Mouse (Mus musculus) hindbrain, postnatal 0 days (tissue): ENCODE results near the gene Tmed6. TPM values are rescaled to one million over a fixed set of nuclear protein-coding genes. Genes with fewer than 3 reads are reported as not detected.

Experiments used
- ATAC-seq: fragments of 200-750 bp; cut with Nextera tagmentation; 2 replicates; pipeline ENCODE4 v1.8.0; 2017; ENCODE audit warnings: mild to moderate bottlenecking, moderate TSS enrichment, moderate library complexity
- DNase-seq: peaks from one replicate; pipeline ENCODE4 v3.0.0-alpha.2; 2015; ENCODE audit warnings: low spot score
- H3K27ac ChIP-seq: fragments of 300-500 bp; sonication (generic); 2 replicates; pipeline ENCODE4 v1.5.1; 2014; ENCODE audit warnings: mild to moderate bottlenecking
- H3K27me3 ChIP-seq: fragments of 300-500 bp; sonication (generic); 2 replicates; pipeline ENCODE4 v1.6.1; 2014; ENCODE audit warnings: low read length, mixed read lengths; ENCODE audit not compliant: insufficient read depth
- H3K36me3 ChIP-seq: fragments of 300-500 bp; sonication (generic); 2 replicates; pipeline ENCODE4 v1.6.1; 2014; ENCODE audit warnings: low read length, mixed read lengths; ENCODE audit not compliant: insufficient read depth
- H3K4me1 ChIP-seq: fragments of 300-500 bp; sonication (generic); 2 replicates; pipeline ENCODE4 v1.6.1; 2014; ENCODE audit warnings: antibody characterized with exemption, low read length, mixed read lengths; ENCODE audit not compliant: insufficient read depth
- H3K4me2 ChIP-seq: fragments of 300-500 bp; sonication (generic); 2 replicates; pipeline ENCODE4 v1.6.1; 2014; ENCODE audit warnings: low read depth, mild to moderate bottlenecking, low read length, moderate library complexity, mixed read lengths
- H3K4me3 ChIP-seq: fragments of 300-500 bp; sonication (generic); 2 replicates; pipeline ENCODE4 v1.5.1; 2014; ENCODE audit warnings: low read length
- H3K9ac ChIP-seq: fragments of 300-500 bp; sonication (generic); replicated peaks from 2 replicates; pipeline ENCODE4 v1.6.1; 2014; ENCODE audit warnings: mild to moderate bottlenecking, low read length, moderate library complexity, mixed read lengths
- H3K9me3 ChIP-seq: fragments of 300-500 bp; sonication (generic); 2 replicates; pipeline ENCODE4 v1.6.1; 2016; ENCODE audit warnings: low read length, mixed read lengths
- CTCF ChIP-seq: IDR thresholded peaks from 2 replicates; pipeline ENCODE4 v1.5.1; 2016; ENCODE audit warnings: antibody characterized with exemption, control low read depth, low read depth
- WGBS: fragments of 180-500 bp; shearing (Covaris S2); extraction: QIAGEN DNeasy Blood & Tissue Kit; methylation state at CpG from one replicate; pipeline ENCODE4 v1.1.7; 2014; 5-methylcytosine and 5-hydroxymethylcytosine counted together
- polyA plus RNA-seq: library from polyadenylated mRNA; unstranded; fragments of >200 nt; fragmentation: Nextera tagmentation; extraction: Ambion mirVana; gene quantifications from 2 replicates; pipeline ENCODE4 v1.2.1, GENCODE M21; 2015
- total RNA-seq: library from RNA; depleted of rRNA; stranded (reverse); fragments of >200 nt; gene quantifications from 2 replicates; pipeline ENCODE4 v1.2.3, GENCODE M21; 2014

The Tmed6 gene
- total and polyA plus RNA-seq, 2 experiments from 2014 or later = not detected

DNA sequence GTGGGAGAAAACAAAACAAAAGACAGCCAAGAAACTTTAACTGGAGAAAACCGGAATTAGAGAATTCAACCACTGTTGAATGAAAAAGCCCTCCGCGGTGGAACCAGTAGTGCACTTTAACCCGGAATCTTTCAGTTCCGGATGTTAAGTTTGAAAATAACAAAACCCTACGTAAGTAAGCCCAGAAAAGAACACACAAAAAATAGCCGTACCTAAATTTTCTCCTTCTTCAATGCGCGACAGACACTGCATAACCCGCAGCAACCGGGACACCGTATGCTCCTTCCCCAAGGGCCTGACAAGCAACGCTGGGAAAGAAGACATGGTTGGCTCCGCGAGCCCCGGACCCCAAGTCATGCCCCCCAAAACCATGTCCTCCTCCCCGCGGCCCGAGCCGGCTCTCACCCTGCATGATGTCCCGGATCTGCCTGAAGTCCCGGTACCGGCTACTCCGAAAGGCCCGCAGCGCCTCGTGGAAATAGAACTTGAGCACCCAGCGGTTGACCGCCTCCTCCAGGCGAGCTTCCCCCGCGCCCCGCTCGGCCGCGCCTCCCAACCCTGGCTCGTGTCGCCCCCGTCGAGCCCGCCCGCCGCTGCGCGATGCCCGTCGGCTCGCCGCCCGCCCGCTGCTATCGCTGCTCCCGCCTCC is 30.4 kb upstream of the Tmed6 start:
- H3K36me3 ChIP-seq = no peaks in the 10 kb centered on the region; the same call in 1 of the 2 replicates
- no peak for TF ChIP-seq CTCF
- peak overlapping the region; percentile 93 for H3K27ac ChIP-seq
- H3K4me3 ChIP-seq = peak overlapping the region; percentile 77
- no peaks in the 10 kb centered on the region for H3K27me3 ChIP-seq
- H3K9ac ChIP-seq = peak overlapping the region; percentile 75
- peaks cover 3% of the 10 kb centered on the region; the same call in 1 of the 2 replicates for H3K4me1 ChIP-seq
- WGBS = 1% methylated on average over 50 of the region's 53 CpGs
- peak overlapping the region; percentile 66 for H3K4me2 ChIP-seq
- ATAC-seq = no peak; the same call in 1 of the 2 replicates
- no peaks in the 10 kb centered on the region for H3K9me3 ChIP-seq
- peak; percentile 52 for DNase-seq

- H3K4me1 ChIP-seq = peaks cover 3% of the 10 kb centered on the region; the same call in 1 of the 2 replicates
- no peaks in the 10 kb centered on the region for H3K27me3 ChIP-seq
- H3K4me2 ChIP-seq = no peak overlapping the region
- H3K9me3 ChIP-seq = no peaks in the 10 kb centered on the region
- WGBS = 96% methylated on average over 7 of the region's 7 CpGs
- ATAC-seq (no peak), DNase-seq (no peak)
- peaks cover 9% of the 10 kb centered on the region; the same call in 1 of the 2 replicates for H3K36me3 ChIP-seq
- no peak for TF ChIP-seq CTCF
- no peak overlapping the region for H3K27ac ChIP-seq
- no peak overlapping the region for H3K4me3 ChIP-seq
- H3K9ac ChIP-seq = no peak overlapping the region
Observed at GRCm38 (mm10) chr8:107090531-107090930, 25.1 kb upstream of the Tmed6 start.

GRCm38 (mm10) chr8:107088526-107089063 is 23.2 kb upstream of the Tmed6 start:
- Histone ChIP-seq H3K36me3 (peaks cover 9% of the 10 kb centered on the region; the same call in 1 of the 2 replicates), H3K4me2 (no peak overlapping the region), H3K4me3 (no peak overlapping the region), H3K27me3 (no peaks in the 10 kb centered on the region), H3K9ac (no peak overlapping the region), H3K4me1 (no peaks in the 10 kb centered on the region), H3K27ac (no peak overlapping the region), H3K9me3 (no peaks in the 10 kb centered on the region)
- TF ChIP-seq CTCF = no peak
- DNase-seq (no peak), ATAC-seq (no peak)
- 95% methylated on average over 5 of the region's 5 CpGs for WGBS

GRCm38 (mm10) chr8:107086018-107086417 is 20.6 kb upstream of the Tmed6 start:
- H3K27ac ChIP-seq = no peak overlapping the region
- DNase-seq (no peak), ATAC-seq (no peak)
- H3K4me1 ChIP-seq = no peaks in the 10 kb centered on the region
- no peak overlapping the region for H3K4me3 ChIP-seq
- 97% methylated on average over 5 of the region's 5 CpGs for WGBS
- no peak overlapping the region for H3K4me2 ChIP-seq
- no peak for TF ChIP-seq CTCF
- H3K36me3 ChIP-seq = peaks cover 25% of the 10 kb centered on the region
- no peaks in the 10 kb centered on the region for H3K27me3 ChIP-seq
- H3K9me3 ChIP-seq = no peaks in the 10 kb centered on the region
- no peak overlapping the region for H3K9ac ChIP-seq

GRCm38 (mm10) chr8:107085358-107085757 is 19.9 kb upstream of the Tmed6 start:
- DNase-seq = no peak
- no peaks in the 10 kb centered on the region for H3K27me3 ChIP-seq
- no peaks in the 10 kb centered on the region for H3K9me3 ChIP-seq
- H3K4me3 ChIP-seq = no peak overlapping the region
- no peak overlapping the region for H3K27ac ChIP-seq
- no peak overlapping the region for H3K4me2 ChIP-seq
- H3K36me3 ChIP-seq = peaks cover 28% of the 10 kb centered on the region
- WGBS = 97% methylated on average over 17 of the region's 17 CpGs
- no peak overlapping the region for H3K9ac ChIP-seq
- TF ChIP-seq CTCF = no peak
- H3K4me1 ChIP-seq = no peaks in the 10 kb centered on the region
- no peak for ATAC-seq

DNA sequence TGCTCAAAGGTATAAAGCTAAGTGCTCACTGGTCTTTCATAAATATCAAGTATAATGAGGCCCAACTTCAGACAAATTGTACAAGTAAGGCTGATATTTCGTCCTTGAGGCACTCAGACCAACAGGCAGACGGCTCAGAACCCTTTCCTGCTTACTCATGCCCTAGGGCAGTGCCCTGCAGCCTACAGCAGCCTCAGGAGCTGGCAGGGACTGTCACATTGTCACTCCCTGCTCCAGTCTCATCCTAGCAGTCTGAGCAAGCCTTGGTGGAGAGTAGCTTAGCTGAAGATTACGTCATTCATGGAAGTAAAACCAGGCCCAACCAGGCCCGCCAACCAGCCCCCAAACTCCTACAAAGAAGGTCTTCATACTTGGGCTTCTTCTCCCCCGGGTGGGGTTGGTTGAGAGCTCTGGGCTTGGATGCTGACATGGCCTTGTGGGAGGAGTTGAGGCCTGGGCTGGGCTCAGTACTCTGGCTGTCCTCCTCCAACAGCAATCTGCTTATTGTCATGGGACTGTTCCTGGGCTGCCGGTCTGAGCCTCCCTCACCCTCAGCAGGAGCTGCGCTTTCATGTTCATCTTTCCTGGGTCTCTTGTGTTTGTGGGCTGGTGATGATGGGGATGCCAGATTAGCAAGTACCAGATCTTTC is 10.9 kb upstream of the Tmed6 start:
- Histone ChIP-seq H3K4me2 (no peak overlapping the region), H3K9ac (no peak overlapping the region), H3K27me3 (no peaks in the 10 kb centered on the region), H3K4me3 (no peak overlapping the region), H3K9me3 (no peaks in the 10 kb centered on the region), H3K27ac (no peak overlapping the region), H3K36me3 (peaks cover 53% of the 10 kb centered on the region), H3K4me1 (no peaks in the 10 kb centered on the region)
- no peak for DNase-seq
- TF ChIP-seq CTCF = no peak
- 93% methylated on average over 7 of the region's 7 CpGs for WGBS
- no peak for ATAC-seq
